Mouse (Mus musculus): ENCODE measurements at regions not wholly inside any gene's neighbourhood (a gene's known extent, or its start where the extent isn't known, plus 50 kb on each side); places are given as distances from the start of the nearest gene placed in this dataset.

DNA sequence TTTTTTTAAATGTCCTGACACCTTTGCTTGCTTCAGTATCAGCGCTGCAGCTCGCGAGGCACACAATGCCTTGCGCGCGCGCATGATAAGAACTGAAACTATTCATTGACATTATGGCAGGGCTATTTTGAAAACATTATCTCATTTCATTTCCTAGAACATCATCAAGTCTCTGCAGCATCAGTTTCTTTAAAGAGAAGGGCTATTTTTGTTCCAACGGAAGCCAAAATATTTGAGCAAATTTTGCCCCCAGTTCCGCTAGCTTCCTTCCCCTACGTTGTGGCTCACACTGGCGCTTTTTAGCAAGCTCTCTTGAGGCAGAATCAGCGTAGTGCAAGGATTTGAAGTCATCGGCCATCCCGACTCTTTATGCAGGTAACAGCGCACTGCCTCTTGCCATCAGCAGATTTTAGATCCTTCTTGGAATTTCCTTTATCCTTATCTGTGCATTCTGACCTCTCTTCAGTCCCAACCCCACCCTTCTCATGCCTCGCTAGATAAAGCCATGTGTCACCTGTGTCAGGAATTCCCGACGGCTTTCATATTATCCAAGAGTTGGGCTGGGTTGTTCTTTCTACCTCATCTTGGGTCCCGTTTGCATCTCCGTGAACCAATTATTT is 77.1 kb downstream of the Phlda1 start:
- no peak for TF ChIP-seq USF1 (IDR thresholded peaks at IDR 0.05; ENCODE audit: low read depth)
- no peak for TF ChIP-seq CTCF (IDR thresholded peaks at IDR 0.05; ENCODE audit: control insufficient read depth, insufficient read depth, insufficient read length)
- no peak for TF ChIP-seq MAX (IDR thresholded peaks at IDR 0.05)
- TF ChIP-seq MYOG (IDR thresholded peaks at IDR 0.05; ENCODE audit: control insufficient read depth, extremely low read depth, insufficient read length) = no peak
- no peak for TF ChIP-seq FOSL1 (IDR thresholded peaks at IDR 0.05; ENCODE audit: insufficient read depth, low read length, poor library complexity, severe bottlenecking)
- no peak for TF ChIP-seq CEBPB (IDR thresholded peaks at IDR 0.05; ENCODE audit: low read depth)
- no peak for TF ChIP-seq MYOD1 (IDR thresholded peaks at IDR 0.05; ENCODE audit: control insufficient read depth, insufficient read length, low read depth)

Measured in C2C12 (cell line).